Mouse (Mus musculus) erythroid progenitor cell, adult 5-6 weeks (primary cell): ENCODE measurements around the gene Tmem131l. TPM values are rescaled to one million over a fixed set of nuclear protein-coding genes. Genes with fewer than 3 reads are reported as not detected.

Experiments used
- ATAC-seq: replicated peaks from 2 replicates; pipeline ENCODE4 v1.8.0; 2016; ENCODE audit warnings: moderate number of reproducible peaks, mild to moderate bottlenecking, moderate TSS enrichment, inconsistent platforms; ENCODE audit not compliant: poor library complexity, low FRiP score, severe bottlenecking
- total RNA-seq, 2 experiments: library from RNA; stranded (forward) in 1 of 2; stranded (reverse) in 1 of 2; fragments of 150-400 nt in 1 of 2; fragments of 186-747, 209-891 nt in 1 of 2; gene quantifications; 2 replicates each; pipeline versions ENCODE4 v1.2.3 to v1.2.4; 2015 to 2017; ENCODE audit warnings: low replicate concordance in 2 of 2

Gene Tmem131l
- total RNA-seq, 2 experiments from 2014 or later = 86.8 to 116 TPM

DNA sequence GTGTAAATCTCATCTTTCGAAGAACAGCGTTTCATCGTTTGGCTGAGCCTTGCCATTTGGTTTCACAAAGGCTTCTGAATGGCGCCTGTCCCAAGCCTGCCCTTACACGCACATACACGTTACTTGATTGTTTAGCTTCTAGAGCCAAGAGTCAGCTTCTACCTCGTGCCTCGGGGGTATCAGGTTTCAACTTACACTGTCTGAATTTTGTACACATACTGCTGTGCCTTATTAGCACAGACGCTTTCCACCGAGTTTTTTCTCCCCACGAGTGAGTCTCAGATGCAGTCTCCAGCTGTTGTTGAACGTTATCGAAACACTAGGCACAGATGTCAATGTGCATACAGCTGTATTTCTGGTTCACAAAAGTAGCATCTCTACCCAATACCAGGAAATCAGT lies 19.3 kb upstream of the Tmem131l start:
- no peak for ATAC-seq

DNA sequence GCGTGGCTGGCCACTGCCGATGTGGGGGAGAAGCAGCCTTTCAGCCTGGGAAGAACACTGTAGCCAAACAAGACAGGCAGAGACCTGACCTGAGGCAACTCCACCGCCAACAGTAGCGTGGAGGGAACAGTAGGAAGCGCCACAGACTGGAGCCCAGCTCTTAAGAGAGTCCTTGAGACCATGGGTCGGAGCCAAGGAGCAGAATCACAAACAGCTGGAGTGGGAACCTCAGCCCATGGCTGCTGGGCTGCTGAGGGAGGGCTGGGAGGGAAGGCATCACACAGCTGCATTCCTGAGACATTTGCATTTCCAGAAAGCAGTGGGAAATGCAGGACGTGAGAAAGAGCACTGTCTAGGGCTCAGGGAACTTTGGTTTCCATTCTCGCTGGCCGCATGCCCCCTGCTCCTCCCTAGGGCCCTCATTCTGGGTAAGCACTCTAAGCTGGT lies 8.8 kb upstream of the Tmem131l start:
- ATAC-seq = no peak

DNA sequence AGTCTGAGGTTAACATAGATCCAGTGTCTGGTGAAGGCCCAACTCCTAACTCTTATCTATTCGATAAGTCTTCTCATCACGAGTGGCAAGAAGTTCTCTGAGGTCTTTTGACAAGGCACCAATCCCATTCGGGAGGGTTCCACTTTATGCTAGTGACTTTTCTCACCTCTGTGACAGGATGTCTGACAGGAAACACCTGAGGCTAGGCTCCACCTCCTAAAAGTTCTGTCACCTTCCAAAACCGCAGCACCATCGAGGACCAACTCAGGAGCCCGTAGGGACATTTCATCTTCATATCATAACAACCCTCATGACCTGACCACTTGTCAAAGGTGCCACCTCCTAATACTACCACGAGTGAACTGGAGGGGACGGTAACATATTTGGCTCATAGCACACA lies 6.2 kb upstream of the Tmem131l start:
- no peak for ATAC-seq

DNA sequence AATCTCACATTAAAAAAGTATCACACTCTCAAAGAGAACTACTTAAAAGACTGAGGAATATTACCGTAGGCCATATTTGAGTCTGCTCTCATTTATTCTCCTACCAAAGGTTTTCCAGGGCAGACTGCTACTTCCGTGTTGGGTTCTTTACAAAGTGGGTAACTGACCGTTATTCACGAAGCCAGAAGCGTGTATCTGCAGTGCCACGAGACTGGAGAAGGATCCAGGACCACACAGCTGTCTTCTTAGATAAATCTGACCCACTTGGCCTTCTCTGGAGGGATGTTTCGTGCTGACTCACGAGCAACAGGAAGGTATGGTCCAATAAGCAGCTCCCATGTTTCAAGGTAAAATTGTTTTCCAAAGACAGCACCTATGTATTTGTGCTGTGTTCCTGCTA lies 1.8 kb upstream of the Tmem131l start:
- peak; percentile 76 for ATAC-seq

DNA sequence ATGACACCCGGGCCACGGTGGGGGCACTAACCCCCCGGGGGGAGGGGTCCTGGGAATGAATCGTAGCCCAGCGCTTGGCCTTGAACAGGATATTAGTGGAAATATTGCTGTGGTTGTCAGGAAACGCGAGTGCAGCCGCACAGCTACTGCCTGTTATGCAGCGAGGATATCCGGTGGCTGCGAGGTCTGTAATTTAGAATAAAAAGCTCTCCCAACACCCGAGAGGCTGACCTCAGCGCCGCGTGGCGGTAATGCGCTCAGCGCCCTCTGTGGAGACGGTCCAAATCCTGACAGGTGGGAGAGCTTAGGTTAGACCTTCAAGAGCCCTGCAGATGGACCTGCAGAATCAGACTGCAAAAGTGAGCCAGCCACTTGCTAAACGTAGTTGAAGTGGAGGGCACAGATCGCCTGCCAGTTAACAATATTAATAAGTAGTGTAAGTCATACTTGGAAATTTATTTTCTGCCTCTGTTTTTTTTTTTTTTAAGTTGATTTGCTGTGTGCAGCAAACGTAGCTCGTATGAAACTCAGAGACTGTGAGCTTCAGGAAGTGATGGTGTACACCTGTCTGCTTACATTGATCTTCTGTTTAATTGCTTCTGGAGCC lies 604 bp upstream of the Tmem131l start:
- peak; percentile 36 for ATAC-seq

DNA sequence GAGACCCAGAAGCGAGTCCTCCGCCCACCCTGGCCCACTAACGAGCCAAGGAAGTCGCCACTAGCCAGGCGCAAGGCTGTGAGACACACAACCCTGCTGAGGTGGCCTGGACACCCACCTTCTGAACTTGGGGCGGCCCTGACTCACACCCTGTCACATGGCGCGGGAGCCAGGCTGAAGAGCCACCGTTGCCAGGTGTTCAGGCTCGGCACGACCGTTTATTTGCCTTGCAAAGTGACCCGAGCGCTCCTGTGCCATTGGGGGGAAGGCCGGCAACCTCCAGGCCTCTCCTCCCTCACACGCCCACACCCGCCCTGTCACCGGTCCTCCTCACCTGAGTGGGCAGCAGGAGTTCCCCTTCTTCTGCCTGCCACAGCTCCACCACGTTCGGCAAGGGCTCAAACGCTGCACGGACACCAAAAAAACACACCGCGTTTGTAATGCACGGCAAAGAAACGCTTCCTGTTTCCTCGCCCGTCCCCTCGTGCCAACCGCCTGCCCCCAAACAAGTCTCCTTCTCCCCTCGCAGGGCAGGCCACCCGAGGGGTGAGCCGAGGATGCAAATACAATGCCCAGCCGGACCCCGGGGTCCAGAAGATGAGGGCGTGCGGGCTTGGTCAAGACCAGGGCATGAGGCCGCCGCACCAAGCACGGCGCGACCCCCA lies 862 bp downstream of the Tmem131l start:
- ATAC-seq = peak; percentile 17

DNA sequence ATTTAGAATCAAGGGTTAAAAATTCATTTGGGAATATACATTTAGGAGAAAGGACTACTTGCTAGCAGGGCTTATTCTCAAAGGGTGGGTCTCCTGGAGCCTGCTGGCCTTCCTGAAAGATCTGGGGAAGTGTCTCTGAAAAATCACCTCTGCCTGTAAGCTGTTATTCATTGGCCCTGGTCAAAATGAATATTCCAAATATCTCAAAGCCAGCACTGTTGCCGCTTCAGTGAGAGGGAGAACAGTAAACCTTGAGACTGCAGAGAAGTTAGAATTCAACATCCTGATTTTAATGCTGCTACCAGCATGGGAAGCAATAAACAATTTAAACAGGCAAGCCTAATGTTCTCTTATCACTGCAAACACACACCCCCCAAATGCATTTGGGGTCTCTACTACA lies 1.8 kb downstream of the Tmem131l start:
- ATAC-seq = no peak

DNA sequence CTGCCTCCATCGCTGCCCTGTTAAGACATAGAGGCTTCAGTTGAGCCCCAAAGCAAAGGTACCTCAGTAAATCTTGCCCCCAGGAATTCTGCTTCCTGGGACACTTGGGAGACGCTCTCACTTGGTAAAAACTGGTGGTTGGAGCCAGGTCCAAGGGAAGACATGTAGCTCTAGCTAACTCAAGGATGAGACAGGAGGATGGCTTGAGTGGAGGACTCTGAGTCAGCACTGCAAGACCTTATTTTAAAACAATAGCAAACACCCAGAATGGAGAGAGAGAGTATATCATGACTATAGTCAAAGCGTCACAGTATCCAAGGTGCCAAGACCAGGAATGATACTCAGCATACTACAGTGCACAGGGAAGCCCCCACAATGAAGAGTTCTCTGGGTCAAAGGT lies 2.4 kb downstream of the Tmem131l start:
- ATAC-seq = no peak

DNA sequence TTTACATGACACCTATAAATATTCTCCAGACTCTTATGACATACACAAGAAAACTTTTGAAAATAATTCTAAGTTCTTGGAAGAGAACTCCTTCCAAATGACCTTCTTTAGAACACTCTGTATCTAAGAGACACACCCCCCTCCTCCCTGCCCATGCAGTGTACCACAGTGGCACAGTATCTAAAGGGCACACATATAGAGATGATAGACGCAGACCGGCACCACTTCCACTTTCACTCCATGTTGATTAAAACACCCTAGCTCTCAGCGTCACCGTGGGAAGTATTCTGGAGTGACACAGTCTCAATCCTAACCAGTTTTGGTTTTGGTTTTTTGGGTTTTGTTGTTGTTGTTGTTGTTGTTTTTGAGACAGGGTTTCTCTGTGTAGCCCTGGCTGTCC lies 3.1 kb downstream of the Tmem131l start:
- ATAC-seq = peak; percentile 46

DNA sequence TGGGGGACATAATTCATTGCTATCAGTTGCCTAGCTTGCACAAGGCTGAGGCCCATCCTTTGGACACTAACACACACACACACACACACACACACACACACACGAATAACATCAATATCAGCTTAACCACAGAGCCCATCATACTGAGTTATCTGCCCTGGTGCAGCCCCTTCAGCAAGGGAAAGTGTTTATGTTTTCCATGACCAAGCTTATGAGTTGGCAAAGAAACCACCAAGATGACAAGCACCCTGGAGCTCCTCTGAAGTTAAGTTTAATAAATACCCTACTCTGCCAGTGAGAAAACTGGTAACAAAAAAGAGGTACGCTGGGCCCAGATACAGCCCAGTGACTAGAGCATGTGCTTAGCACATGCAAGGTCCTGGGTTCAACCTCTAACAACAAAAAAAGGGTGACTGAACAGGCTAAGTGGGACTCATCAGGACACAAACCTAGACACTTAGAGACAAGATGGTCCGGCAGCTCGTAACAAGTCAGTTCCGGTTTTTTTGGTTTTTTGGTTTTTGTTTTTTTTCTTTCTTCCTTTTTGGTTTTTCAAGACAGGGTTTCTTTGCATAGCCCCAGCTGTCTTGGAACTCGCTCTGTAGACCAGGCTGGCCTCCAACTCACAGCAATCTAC lies 4.1 kb downstream of the Tmem131l start:
- ATAC-seq = peak; percentile 26

DNA sequence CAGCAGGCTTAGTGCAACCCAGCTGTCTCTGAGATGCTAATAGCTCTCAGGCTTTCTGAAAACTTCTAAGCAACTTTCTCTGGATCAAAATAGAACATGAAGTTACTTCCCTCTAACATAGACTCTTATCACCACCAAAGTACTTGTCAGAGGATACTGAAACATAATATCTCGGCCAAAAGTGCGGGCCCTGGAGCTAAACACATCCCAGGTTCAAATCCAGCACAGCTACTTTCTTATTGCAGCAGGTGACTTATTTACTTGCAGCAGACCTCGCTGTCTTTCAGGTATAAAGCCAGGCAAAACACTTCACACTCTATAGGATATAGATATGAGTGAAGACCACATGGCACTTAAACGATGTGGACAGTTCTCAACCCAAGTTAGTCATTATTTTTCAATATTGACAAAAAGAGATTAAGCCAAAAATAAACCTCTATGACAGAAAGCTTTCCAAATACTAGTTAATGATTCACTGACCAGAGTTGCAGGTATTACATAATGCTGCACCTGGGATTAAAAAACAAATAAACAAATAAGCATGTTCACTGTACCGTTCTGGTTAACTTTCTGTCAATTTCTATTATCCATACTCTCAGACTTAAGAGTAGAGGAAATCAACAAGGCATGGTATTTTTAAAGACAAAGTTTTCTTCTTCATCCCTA lies 5.7 kb downstream of the Tmem131l start:
- ATAC-seq = no peak

DNA sequence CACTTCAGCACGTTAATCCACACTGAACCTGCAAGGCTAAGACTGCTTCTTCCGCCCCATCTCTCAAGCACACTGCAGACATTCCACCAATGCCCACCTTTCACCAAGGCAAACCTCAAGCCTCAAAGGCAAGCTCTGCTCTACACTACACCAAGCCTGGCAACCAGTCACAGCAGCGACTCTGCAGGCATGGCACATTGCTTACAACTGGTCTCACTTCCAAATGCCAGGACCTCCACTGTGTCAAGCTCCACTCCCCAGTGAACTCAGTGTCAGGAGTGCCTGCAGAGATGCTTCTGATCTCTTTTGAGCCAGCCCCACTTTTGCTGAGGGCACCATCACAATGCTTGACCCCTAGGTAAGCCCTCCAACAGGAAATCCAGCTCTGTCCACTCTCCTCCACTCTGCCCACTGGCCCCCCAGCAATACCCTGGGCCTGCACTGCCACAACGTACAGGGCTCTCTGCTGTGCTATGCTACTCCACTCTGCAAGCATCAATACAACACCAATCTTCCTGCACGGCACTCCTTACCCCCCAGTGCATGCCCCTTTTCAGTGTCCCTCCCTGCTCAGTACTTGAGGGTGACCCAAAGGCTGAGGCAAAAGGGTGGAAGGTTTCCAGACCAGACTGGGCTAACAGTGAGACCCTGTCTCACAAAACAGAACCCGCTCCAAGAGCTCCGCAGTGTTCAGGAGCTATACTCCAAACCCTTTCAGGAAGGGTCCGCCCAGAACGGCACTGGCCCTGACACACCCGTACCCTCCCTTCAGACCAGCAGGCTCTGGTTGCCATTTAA lies 6.8 kb downstream of the Tmem131l start:
- ATAC-seq = no peak

DNA sequence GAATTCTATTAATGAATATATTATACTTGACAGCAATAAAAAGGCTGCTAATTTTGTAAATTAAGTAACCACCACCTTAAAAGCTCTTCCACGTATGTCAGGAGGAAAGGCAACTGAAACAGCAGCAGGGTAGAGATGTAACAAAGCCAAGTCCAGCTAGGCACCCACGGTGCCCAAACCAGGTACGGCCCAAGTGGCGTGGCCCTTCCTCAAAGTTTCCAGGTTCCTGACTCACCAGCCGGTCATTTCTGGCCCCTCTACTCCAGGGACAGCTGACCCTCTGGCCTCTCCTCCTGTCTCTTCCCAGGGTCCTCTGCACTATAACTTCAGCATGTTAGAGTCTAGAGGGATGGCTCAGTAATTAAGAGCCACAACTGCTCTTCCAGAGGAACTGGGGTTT lies 7.6 kb downstream of the Tmem131l start:
- ATAC-seq = no peak

DNA sequence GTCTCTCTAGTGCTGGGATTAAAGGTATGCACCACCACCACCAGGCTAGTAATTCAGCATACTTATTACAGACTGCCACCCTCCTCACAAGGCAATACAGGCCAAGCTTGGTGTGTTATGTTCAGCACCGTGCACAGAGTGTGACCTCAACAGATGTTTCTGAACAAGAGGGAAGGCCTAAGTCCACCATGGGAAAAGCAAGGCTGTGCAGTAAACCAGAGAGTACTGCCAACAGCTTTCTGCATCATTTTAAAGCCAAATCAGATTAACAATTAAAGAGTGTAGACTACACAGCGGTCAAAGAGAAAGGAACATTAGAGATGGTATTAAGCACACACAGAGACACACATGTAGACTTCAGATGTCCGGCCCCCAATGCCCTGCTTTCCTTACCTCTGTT lies 8.8 kb downstream of the Tmem131l start:
- ATAC-seq = no peak

DNA sequence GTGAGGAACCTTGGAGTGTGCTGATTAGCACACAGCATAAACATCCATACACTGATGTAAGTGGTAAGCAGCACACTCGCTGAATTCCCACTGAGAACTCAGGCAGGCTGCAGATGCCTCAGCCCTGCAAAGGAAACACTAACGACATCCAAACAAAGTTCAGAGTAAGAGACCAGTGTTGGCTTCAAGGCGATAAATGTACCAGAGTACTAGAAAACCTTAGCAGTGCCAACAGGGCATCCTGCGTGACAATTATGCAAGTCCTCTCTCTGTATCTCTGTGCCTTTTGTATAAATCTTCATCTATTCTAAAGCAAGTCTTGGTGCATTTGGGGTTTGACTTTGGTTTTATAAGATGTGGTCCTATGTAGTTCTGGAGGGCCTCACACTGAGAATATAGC lies 11.0 kb downstream of the Tmem131l start:
- ATAC-seq = no peak

DNA sequence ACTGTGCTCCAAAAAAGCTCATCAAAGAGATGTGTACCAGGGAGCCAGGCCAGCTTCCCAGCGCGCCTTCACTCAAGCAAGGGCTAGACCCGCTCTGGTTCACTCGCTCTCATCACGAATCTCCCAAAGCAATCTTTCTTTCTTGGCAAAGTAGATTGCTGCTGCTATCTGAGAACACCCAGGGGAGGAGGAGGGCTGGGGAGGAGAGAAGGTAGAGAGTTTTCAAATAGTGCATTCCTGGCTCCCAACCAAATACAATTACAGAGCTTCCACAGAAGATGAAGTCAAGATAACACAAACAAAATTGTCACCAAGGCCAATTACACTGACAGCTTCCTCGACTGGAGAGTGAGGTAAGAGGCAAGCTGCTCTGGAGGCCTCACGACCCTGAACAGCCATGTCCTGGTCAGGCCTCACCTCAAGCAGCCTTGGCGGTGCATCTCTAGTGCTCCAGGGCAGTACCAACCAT lies 12.2 kb downstream of the Tmem131l start:
- no peak for ATAC-seq

DNA sequence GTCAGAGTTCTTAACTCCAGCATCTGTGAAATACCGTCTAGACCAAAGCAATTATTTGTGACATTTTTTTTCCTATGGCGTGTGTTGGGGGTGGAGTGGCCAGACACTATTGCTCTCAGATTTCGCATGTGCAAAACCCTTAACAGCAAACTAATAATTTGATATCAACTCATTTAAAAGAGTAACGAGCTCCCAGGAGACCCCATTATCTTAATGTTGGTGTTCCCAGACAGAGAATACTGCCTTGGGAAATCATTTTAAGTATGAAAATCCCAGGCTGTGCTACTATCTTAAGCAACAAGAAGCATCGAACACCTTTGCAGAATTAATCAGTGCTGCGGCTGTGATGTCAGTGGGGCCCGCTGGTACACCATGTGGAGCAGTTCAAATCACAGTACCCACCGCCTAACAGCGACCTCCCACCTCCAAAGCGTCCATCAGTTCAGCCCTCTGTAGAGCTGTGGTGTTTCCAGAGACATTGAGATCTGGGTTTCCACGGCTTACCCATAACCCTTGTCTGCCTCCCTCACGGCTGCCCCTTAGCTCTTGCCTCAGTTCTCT lies 15.4 kb downstream of the Tmem131l start:
- ATAC-seq = no peak

DNA sequence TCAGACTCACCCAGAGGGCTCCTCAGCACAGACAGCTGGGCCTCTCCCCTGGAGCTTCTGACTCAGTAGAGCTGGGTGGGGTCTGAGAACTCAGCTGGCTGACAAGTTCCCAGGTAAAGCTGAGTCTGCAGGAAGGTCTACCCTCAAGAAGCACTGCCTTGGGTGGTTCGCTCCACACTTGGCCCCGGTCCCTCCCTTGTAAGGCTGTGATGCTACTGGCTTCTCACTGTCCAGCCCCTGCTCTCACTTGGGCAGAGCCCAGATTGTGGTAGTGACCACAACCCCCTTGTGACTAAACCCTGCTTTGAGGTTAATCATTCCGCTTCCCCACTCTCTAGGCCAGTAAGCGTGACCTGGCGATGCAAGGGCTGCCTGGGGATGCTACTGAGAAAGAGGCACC lies 17.3 kb downstream of the Tmem131l start:
- ATAC-seq = no peak

DNA sequence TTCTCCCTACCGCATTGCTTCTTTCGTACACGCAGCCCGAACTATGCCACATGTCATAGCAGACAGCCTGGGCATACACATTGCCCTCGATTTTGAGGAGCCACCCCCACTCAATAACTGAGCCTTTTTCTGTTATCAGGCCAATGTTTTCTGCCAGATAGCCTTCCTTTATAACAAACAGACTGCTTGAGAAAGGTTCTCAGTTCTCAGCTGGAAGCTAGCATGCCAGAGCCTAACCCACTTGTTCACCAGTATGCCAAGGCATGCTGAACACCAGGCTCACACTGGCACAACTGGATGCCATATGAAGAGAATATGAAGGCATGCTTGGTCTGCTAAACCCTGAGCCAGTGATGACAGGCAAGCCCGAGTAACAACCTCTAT lies 17.8 kb downstream of the Tmem131l start:
- ATAC-seq = no peak
